Mouse (Mus musculus) brain, adult 2 months (tissue): ENCODE measurements around the gene Taldo1.
"Not testable (repeated sequence)": the region's sequence is repeated elsewhere in the genome, so short reads cannot be mapped to it uniquely, and the experiment has no call there.

ENCODE experiments used
- DNase-seq: peaks from one replicate; pipeline ENCODE4 v3.0.0; 2011; ENCODE audit warnings: low read depth, low spot score

Gene Taldo1

GRCm38 (mm10) chr7:141387807-141388486 lies 4.1 kb upstream of the Taldo1 start:
- DNase-seq = no peak

DNA sequence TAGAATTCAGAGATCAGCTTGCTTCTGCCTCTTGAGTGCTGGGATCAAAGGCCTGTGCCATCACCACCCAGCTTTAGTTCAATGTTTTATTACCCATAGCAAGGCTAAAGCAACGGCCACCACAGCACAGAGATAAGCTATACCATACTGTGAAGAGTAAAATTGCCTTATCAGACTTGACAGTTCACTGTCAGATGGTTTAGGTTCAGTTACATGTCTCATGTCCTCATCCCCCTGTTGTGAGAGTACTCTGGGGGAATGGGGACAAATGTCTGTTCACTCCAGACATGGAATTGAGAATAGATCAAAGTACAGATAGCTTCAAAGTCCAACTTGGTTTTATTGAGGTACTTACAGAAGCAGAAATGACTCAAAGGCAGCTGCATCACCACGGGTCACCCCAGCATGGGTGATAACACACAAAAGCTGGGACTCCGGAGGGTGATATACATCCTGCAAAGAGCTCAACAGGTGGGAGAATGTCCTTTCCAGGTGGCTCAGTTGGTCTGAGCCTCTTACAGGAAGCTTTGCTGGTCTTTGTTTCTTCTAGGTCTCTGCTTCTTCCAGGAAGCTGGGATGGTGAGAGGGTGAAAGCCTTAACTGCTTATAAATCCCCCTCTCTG lies 3.4 kb upstream of the Taldo1 start:
- DNase-seq = no peak

DNA sequence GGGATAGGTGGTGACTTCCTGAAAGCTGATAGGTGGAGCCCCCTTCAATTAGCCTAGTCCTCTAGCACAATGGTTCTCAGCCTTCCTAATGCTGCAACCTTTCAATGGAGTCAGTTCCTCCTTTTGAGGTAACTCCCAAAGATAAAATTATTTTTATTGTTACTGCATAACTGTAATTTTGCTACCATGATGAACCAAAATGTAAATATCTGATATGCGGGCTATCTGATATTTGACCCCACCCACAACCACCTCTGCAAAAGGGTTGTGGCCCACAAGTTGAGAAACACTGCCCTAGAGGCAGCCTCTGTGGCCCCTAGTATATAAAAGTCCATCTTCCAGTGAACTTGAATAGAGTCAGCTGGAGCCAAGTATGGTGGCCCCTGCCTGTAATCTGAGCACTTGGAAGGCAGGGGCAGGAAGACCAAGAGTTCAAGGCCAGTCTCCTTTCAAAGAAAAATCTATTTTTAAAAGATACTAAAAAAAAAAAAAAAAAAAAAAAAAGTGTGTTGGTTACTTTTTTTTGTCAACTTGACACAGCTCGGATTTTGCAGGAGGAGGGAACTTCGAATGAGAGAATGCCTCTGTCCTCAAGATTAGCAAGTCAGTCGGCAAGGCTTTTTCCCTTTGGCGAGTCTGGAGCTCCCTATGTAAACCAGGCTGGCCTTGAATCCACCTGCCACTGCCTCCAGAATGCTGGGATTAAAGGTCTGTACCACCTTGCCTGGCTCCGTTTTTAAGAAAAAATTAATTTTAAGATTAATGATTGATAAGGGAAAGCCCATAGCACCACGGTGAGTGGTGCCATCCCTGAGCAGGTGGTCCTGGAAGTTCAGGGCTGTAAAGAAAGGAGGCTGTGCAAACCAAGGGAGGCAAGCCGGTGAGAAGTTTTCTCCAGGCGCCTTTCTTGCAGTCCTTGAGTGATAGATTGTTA lies 1.4 kb upstream of the Taldo1 start:
- no peak for DNase-seq

- peak; percentile 35 for DNase-seq
Measured at GRCm38 (mm10) chr7:141392552-141393222, 688 bp downstream of the Taldo1 start.

- no peak for DNase-seq
Measured at GRCm38 (mm10) chr7:141394158-141394557, 2.2 kb downstream of the Taldo1 start.

GRCm38 (mm10) chr7:141394771-141395170 lies 2.8 kb downstream of the Taldo1 start:
- DNase-seq = peak; percentile 62

- no peak for DNase-seq
Measured at GRCm38 (mm10) chr7:141395348-141395747, 3.3 kb downstream of the Taldo1 start.

DNA sequence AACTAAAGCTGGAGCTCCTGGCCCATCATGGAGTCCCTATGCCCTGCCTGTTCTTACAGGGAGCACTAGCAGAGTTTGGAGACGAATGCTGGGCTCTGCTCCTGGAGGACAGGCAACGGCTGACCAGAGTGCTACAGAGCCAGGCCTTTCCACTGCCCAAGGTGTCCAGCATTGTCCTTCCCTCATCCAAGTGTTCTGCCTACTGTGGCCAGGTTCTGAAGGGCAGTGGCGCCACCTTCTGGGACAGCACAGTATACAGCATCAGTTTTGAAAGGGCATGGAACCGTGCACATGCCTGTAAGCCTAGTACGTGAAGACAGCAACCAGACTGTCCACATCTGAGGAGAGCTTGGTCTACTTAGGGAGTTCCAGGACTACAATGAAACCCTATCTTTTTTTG lies 11.3 kb downstream of the Taldo1 start:
- DNase-seq = peak; percentile 84

DNA sequence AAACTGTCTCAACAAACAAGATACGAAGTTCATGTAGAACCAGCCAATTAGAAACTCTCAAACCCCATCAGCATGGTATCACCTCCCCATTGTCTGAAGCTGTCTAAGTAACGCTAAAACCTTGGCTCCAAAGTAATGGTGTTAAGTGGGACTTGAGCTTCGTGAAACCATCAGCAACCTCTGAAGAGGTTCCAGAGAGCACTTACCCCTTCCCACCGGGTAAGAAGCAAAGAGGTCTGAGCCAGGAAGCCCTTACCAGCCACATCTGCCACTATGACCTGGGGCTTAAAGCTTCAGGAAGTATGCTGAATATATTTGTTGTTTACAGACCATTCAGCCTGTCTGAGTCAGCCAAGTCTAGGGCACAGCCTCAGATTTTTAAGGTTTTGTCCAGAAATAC lies 13.5 kb downstream of the Taldo1 start:
- DNase-seq = no peak

- DNase-seq = not testable (repeated sequence)
Measured at GRCm38 (mm10) chr7:141407670-141408069, 15.7 kb downstream of the Taldo1 start.

- peak; percentile 95 for DNase-seq
Measured at GRCm38 (mm10) chr7:141408833-141409232, 16.8 kb downstream of the Taldo1 start.

GRCm38 (mm10) chr7:141410631-141411030 lies 18.6 kb downstream of the Taldo1 start:
- DNase-seq = peak; percentile 15

GRCm38 (mm10) chr7:141411667-141412066 lies 19.7 kb downstream of the Taldo1 start:
- no peak for DNase-seq

- DNase-seq = peak; percentile 26
Measured at GRCm38 (mm10) chr7:141413331-141413730, 21.3 kb downstream of the Taldo1 start.

GRCm38 (mm10) chr7:141413809-141414584 lies 22.0 kb downstream of the Taldo1 start, which contains the start of gene Gatd1:
Gene Gatd1, minus strand, starts transcription at chr7:141414136.
- peak; percentile 99 for DNase-seq

DNA sequence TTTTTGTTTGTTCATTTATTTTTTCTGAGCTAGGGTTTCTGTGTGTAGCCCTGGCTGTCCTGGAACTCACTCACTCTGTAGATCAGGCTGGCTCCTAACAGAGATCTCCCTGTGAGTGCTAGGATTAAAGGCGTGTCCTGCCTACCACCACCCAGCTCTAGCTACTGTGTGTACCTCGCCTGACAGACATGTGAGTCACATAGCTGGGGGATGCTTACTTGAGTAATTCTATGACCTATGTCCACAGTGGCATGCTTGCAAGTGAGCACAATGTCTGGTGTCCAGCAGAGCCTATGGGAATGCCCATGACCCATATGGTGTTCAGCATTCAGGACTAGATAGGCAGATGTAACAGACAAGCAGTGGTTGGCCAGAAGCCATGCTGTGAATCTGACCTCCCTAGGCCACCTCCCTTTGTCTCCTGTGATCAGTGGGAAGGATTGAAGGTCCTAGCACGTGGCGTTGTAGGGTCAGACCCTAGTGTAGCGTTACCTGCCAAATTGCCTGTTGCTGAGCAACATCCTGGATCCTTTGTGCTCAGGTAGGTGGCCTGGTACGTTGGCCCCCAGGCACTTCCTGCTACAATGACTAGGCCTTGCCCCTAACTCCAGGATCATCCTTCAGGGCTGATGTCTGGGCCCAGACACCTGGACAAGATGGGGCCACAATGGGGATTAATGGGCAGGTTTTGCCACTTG lies 24.3 kb downstream of the Taldo1 start:
- no peak for DNase-seq

GRCm38 (mm10) chr7:141417731-141418681 lies 26.0 kb downstream of the Taldo1 start:
- DNase-seq = no peak

GRCm38 (mm10) chr7:141418970-141419369 lies 27.0 kb downstream of the Taldo1 start:
- peak; percentile 71 for DNase-seq
